Mouse (Mus musculus) common myeloid progenitor, adult 5-6 weeks (primary cell): ENCODE data around the gene Crkl. TPM values are rescaled to one million over a fixed set of nuclear protein-coding genes. Genes with fewer than 3 reads are reported as not detected.

ENCODE experiments used
- ATAC-seq: replicated peaks from 2 replicates; pipeline ENCODE4 v1.8.0; 2016; ENCODE audit warnings: low read depth, mild to moderate bottlenecking, moderate TSS enrichment, inconsistent platforms; ENCODE audit not compliant: poor library complexity, severe bottlenecking
- total RNA-seq: library from RNA; stranded (forward); fragments of 200-1000, 187-1606 nt; gene quantifications from 2 replicates; pipeline ENCODE4 v1.2.3, GENCODE M21; 2017

Gene Crkl
- total RNA-seq, 1 experiment from 2014 or later = 29.0 TPM

GRCm38 (mm10) chr16:17524156-17524555 lies 72.4 kb downstream of the Crkl start:
- ATAC-seq = no peak

GRCm38 (mm10) chr16:17525524-17525923 lies 73.7 kb downstream of the Crkl start:
- no peak for ATAC-seq

- no peak for ATAC-seq
Measured at GRCm38 (mm10) chr16:17526223-17526622, 74.4 kb downstream of the Crkl start.

- no peak for ATAC-seq
Measured at GRCm38 (mm10) chr16:17527606-17528005, 75.8 kb downstream of the Crkl start.

GRCm38 (mm10) chr16:17528276-17528675 lies 76.5 kb downstream of the Crkl start:
- no peak for ATAC-seq

- no peak for ATAC-seq
Measured at GRCm38 (mm10) chr16:17529981-17530586, 78.3 kb downstream of the Crkl start.

GRCm38 (mm10) chr16:17530640-17531288 lies 79.0 kb downstream of the Crkl start, which contains the start of gene Thap7:
Gene Thap7, minus strand, starts transcription at chr16:17531136.
- ATAC-seq = peak; percentile 88

- peak; percentile 35 for ATAC-seq
Measured at GRCm38 (mm10) chr16:17532271-17532670, 80.5 kb downstream of the Crkl start.

GRCm38 (mm10) chr16:17532676-17533329 lies 81.0 kb downstream of the Crkl start:
- no peak for ATAC-seq

GRCm38 (mm10) chr16:17536584-17536983 lies 84.8 kb downstream of the Crkl start:
- ATAC-seq = no peak

Other genes with a start within 250 kb of the Crkl start
- 135 and 163 TPM in 2 replicates for gene Ube2l3, start 249.3 kb upstream of the Crkl start, total RNA-seq
- gene Rimbp3, start 243.4 kb upstream of the Crkl start, total RNA-seq = 0.18 and 0.29 TPM in 2 replicates
- gene Hic2, start 218.4 kb upstream of the Crkl start, total RNA-seq = 1.5 and 1.6 TPM in 2 replicates
- 4.1 and 10.6 TPM in 2 replicates for gene Tmem191c, start 175.9 kb upstream of the Crkl start, total RNA-seq
- gene Serpind1, start 120.6 kb upstream of the Crkl start, total RNA-seq = 0.09 TPM in 1 of 2 replicates, not detected in the other
- gene Snap29, start 46.0 kb upstream of the Crkl start, total RNA-seq = 14.9 and 19.2 TPM in 2 replicates
- gene Pi4ka, start 45.7 kb upstream of the Crkl start, total RNA-seq = 36.2 and 58.9 TPM in 2 replicates
- not detected in 2 replicates for gene Aifm3, start 37.6 kb downstream of the Crkl start, total RNA-seq
- 30.8 and 40.3 TPM in 2 replicates for gene Lztr1, start 56.7 kb downstream of the Crkl start, total RNA-seq
- 38.5 and 46.1 TPM in 2 replicates for gene Thap7, start 79.1 kb downstream of the Crkl start, total RNA-seq
- 0.05 TPM in 1 of 2 replicates, not detected in the other for gene Lrrc74b, start 109.3 kb downstream of the Crkl start, total RNA-seq
- gene P2rx6, start 109.9 kb downstream of the Crkl start, total RNA-seq = 0.05 TPM in 1 of 2 replicates, not detected in the other
- gene Slc7a4, start 131.2 kb downstream of the Crkl start, total RNA-seq = 7.1 and 10.2 TPM in 2 replicates
- gene Smpd4, start 167.4 kb downstream of the Crkl start, total RNA-seq = 31.2 and 34.8 TPM in 2 replicates
- 2.2 and 4.4 TPM in 2 replicates for gene Ccdc74a, start 194.5 kb downstream of the Crkl start, total RNA-seq